Mouse (Mus musculus): ENCODE results near the gene Notch1. TPM values are rescaled to one million over a fixed set of nuclear protein-coding genes. Genes with fewer than 3 reads are reported as not detected.

Notch1 gene
- polyA plus RNA-seq, 2 experiments, result 1.7 to 2.1 TPM

DNA sequence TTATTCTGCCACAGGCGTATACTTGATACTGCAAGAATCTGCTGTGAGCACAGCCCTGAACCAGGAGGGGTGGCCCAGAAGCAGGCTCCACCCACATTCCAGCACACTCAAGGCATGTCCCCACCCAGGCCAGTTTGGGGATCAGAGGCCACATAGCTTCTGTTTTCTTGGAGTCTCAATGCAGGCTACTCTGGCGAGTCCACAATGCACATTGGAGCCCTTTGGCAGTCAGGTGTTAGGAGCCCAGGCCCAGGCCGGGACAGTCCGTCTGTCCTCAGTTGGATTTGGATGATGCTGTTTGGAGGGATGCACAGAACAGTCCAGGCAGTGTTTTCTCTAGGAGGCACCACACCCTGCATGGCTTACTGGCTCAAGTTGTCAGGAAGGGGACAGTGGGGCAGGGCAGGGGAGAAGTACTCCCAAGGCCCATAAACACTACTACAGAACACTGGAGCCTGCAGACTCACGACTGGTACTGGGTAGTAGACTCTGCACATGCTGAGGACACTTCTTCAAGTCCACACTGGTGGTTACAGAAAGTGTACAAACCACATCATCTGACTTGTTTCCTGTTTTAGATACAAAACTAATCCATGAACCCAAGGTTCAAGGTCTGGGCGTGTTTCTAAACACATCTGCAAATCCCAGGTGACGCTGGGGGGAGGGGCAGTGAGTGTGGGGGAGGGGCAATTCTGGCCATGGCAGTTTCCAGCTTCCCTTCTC is 57.9 kb downstream of the Notch1 start:
- no peaks in the 10 kb centered on the region for H3K9me3 ChIP-seq (ENCODE audit: control insufficient read depth, low read length)
- H3K9ac ChIP-seq (replicated peaks), result no peak overlapping the region
- no peak overlapping the region for H3K27ac ChIP-seq
- DNase-seq (ENCODE audit: low read depth in 3 of 3, low spot score in 3 of 3) (no peak), ATAC-seq (ENCODE audit: insufficient read depth) (0 out of 2 replicates have a peak, but pooled peaks have one; percentile 36)
- H3K4me1 ChIP-seq (replicated peaks; ENCODE audit: control insufficient read depth in 2 of 2, insufficient read depth in 2 of 2, low read length in 1 of 2), result peaks cover 0 to 5% of the 10 kb centered on the region in 2 experiments; a peak in 2 of 4 replicates
- no peak for TF ChIP-seq CTCF (IDR thresholded peaks at IDR 0.05; ENCODE audit: low read depth)
- no peak for TF ChIP-seq EP300 (IDR thresholded peaks at IDR 0.05; ENCODE audit: low read depth)
- no peaks in the 10 kb centered on the region for H3K36me3 ChIP-seq (replicated peaks; ENCODE audit: control insufficient read depth, insufficient read depth, low read depth)
- H3K27me3 ChIP-seq (ENCODE audit: control insufficient read depth, insufficient read depth, low read length), result no peaks in the 10 kb centered on the region
- H3K4me2 ChIP-seq (ENCODE audit: low read depth), result no peak overlapping the region
- WGBS (ENCODE audit: insufficient replicate concordance), result 45% methylated on average over 7 of the region's 7 CpGs
- no peak overlapping the region for H3K4me3 ChIP-seq (ENCODE audit: insufficient read depth in 1 of 2, low read depth in 2 of 2, low read length in 2 of 2)

DNA sequence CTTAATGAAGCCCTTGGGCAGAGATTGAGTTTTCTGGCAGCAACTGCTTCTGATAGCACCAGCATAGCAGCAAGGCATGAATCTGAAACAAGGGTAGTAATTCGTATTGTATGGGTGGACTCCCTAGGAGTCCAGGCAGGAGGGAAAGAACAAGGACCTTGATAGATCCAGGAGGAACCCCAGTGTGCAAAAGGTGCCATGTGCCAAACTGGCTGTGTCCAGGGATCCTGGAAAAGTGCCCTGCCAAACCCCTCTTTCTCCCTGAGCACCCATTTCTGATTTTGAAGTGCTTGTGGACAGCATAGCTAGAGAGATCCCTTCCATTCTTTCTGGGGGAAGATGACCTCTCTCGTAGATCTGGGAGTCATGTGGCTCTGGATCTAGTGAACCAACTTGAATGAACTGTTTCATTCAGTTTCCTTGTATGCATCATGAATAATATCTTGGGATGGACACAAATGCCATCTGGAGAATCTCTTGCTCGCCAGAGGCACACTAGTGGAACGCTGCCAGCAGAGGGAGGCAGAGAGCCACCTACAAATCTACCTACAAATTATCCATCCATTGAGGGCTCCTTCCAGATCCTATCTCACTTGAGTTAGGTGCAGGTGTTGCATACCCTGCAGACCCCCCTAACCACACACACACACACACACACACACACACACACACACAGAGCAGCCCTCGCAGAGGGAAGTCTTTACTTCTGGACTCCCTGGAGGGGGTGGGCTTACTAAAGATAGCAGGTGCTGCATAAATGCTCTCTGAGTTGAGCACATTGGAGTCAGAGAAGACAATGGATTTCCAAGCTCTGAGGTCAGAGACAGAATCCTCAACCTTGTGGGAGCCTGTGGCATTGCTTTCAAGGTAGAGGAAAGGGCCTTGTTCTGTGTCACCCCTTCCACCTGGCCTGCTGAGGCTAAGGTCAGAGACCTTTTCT is 67.1 kb downstream of the Notch1 start:
- no peak overlapping the region for H3K27ac ChIP-seq
- ATAC-seq (ENCODE audit: insufficient read depth) (no peak), DNase-seq (ENCODE audit: low read depth in 3 of 3, low spot score in 3 of 3) (peak in 1 of 3 experiments; percentile 19)
- WGBS (ENCODE audit: insufficient replicate concordance), result 21% methylated on average over 5 of the region's 5 CpGs
- no peaks in the 10 kb centered on the region for H3K9me3 ChIP-seq (ENCODE audit: control insufficient read depth, low read length)
- no peaks in the 10 kb centered on the region for H3K27me3 ChIP-seq (ENCODE audit: control insufficient read depth, insufficient read depth, low read length)
- TF ChIP-seq CTCF (IDR thresholded peaks at IDR 0.05; ENCODE audit: low read depth), result peak; percentile 88
- no peak for TF ChIP-seq EP300 (IDR thresholded peaks at IDR 0.05; ENCODE audit: low read depth)
- no peak overlapping the region for H3K4me3 ChIP-seq (ENCODE audit: insufficient read depth in 1 of 2, low read depth in 2 of 2, low read length in 2 of 2)
- H3K4me1 ChIP-seq (replicated peaks; ENCODE audit: control insufficient read depth in 2 of 2, insufficient read depth in 2 of 2, low read length in 1 of 2), result peaks cover 5 to 8% of the 10 kb centered on the region in 2 experiments; a peak in 3 of 4 replicates
- H3K4me2 ChIP-seq (ENCODE audit: low read depth), result no peak overlapping the region
- no peak overlapping the region for H3K9ac ChIP-seq (replicated peaks)
- no peaks in the 10 kb centered on the region for H3K36me3 ChIP-seq (replicated peaks; ENCODE audit: control insufficient read depth, insufficient read depth, low read depth)

- TF ChIP-seq EP300 (IDR thresholded peaks at IDR 0.05; ENCODE audit: low read depth), result no peak
- TF ChIP-seq CTCF (IDR thresholded peaks at IDR 0.05; ENCODE audit: low read depth), result no peak
- 45% methylated on average over 1 of the region's 1 CpGs for WGBS (ENCODE audit: insufficient replicate concordance)
- no peaks in the 10 kb centered on the region; the same call in 1 of the 2 replicates for H3K36me3 ChIP-seq (replicated peaks; ENCODE audit: control insufficient read depth, insufficient read depth, low read depth)
- no peak overlapping the region for H3K9ac ChIP-seq (replicated peaks)
- H3K27ac ChIP-seq, result no peak overlapping the region
- ATAC-seq (ENCODE audit: insufficient read depth) (no peak), DNase-seq (ENCODE audit: low read depth in 3 of 3, low spot score in 3 of 3) (no peak)
- no peak overlapping the region for H3K4me2 ChIP-seq (ENCODE audit: low read depth)
- H3K27me3 ChIP-seq (ENCODE audit: control insufficient read depth, insufficient read depth, low read length), result no peaks in the 10 kb centered on the region
- no peak overlapping the region for H3K4me3 ChIP-seq (ENCODE audit: insufficient read depth in 1 of 2, low read depth in 2 of 2, low read length in 2 of 2)
- peaks cover 15 to 16% of the 10 kb centered on the region in 2 experiments for H3K4me1 ChIP-seq (replicated peaks; ENCODE audit: control insufficient read depth in 2 of 2, insufficient read depth in 2 of 2, low read length in 1 of 2)
- H3K9me3 ChIP-seq (ENCODE audit: control insufficient read depth, low read length), result no peaks in the 10 kb centered on the region
These were observed 69.0 kb downstream of the Notch1 start for GRCm38 (mm10) chr2:26447451-26447850.

DNA sequence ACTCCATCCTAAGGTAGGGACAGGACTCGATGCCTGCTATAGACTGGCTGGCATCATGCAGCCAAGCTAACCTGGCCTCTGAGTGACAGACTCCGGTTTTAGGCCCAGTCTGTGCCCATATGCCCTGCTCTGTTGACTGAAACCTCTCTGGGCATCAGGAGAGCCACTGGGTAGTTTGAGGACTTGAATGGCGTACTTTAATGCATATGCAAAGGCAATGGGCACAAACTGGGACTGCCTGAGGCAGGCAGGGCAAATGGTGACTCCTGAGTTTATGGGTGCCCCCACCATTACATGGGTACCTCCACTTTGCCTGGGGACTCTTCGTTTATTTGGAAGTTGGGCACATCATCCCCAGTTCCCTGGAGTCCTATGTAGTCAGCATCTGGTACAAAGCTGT is 69.8 kb downstream of the Notch1 start:
- DNase-seq (ENCODE audit: low read depth in 3 of 3, low spot score in 3 of 3) (no peak), ATAC-seq (ENCODE audit: insufficient read depth) (no peak)
- no peaks in the 10 kb centered on the region for H3K27me3 ChIP-seq (ENCODE audit: control insufficient read depth, insufficient read depth, low read length)
- TF ChIP-seq EP300 (IDR thresholded peaks at IDR 0.05; ENCODE audit: low read depth) (no peak), CTCF (IDR thresholded peaks at IDR 0.05; ENCODE audit: low read depth) (no peak)
- H3K4me3 ChIP-seq (ENCODE audit: insufficient read depth in 1 of 2, low read depth in 2 of 2, low read length in 2 of 2), result peak overlapping the region; percentile 35 to 96
- no peaks in the 10 kb centered on the region; the same call in 1 of the 2 replicates for H3K36me3 ChIP-seq (replicated peaks; ENCODE audit: control insufficient read depth, insufficient read depth, low read depth)
- 61% methylated on average over 4 of the region's 4 CpGs for WGBS (ENCODE audit: insufficient replicate concordance)
- peaks cover 15 to 16% of the 10 kb centered on the region in 2 experiments for H3K4me1 ChIP-seq (replicated peaks; ENCODE audit: control insufficient read depth in 2 of 2, insufficient read depth in 2 of 2, low read length in 1 of 2)
- no peaks in the 10 kb centered on the region for H3K9me3 ChIP-seq (ENCODE audit: control insufficient read depth, low read length)
- H3K27ac ChIP-seq, result no peak overlapping the region; the same call in 1 of the 2 replicates
- H3K9ac ChIP-seq (replicated peaks), result peak overlapping the region; percentile 59
- H3K4me2 ChIP-seq (ENCODE audit: low read depth), result peak overlapping the region; percentile 85

Data from liver, embryonic 14.5 days (tissue).